Mouse (Mus musculus) small intestine, adult 2 months (tissue): ENCODE data around the gene Hist1h2bk. TPM values are rescaled to one million over a fixed set of nuclear protein-coding genes. Genes with fewer than 3 reads are reported as not detected.
"Not testable (repeated sequence)": the region's sequence is repeated elsewhere in the genome, so short reads cannot be mapped to it uniquely, and the experiment has no call there.

ENCODE experiments used
- H3K27ac ChIP-seq: fragments of 200-500 bp; 2 replicates; pipeline ENCODE4 v1.5.1; 2012; ENCODE audit warnings: low read depth, low read length, control low read depth, inconsistent platforms; ENCODE audit not compliant: insufficient read depth
- H3K27me3 ChIP-seq: fragments of 200-500 bp; 2 replicates; pipeline ENCODE4 v1.6.1; 2012; ENCODE audit warnings: mild to moderate bottlenecking, moderate library complexity, low read length, inconsistent platforms; ENCODE audit not compliant: control insufficient read depth, insufficient read depth
- H3K36me3 ChIP-seq: fragments of 200-500 bp; 2 replicates; pipeline ENCODE4 v1.6.1; 2012; ENCODE audit warnings: mild to moderate bottlenecking, low read length, control low read depth, inconsistent platforms; ENCODE audit not compliant: control insufficient read depth, insufficient read depth
- H3K4me1 ChIP-seq: fragments of 200-500 bp; 2 replicates; pipeline ENCODE4 v1.6.1; 2012; ENCODE audit warnings: low read length, inconsistent platforms, mixed read lengths; ENCODE audit not compliant: control insufficient read depth, insufficient read depth, insufficient read length
- H3K4me3 ChIP-seq: fragments of 200-500 bp; 2 replicates; pipeline ENCODE4 v1.5.1; 2012; ENCODE audit warnings: low read depth, mild to moderate bottlenecking, control low read depth, inconsistent platforms, low read length, moderate library complexity
- CTCF ChIP-seq: fragments of 200-500 bp; IDR thresholded peaks from 2 replicates; pipeline ENCODE4 v1.5.1; 2012; ENCODE audit warnings: low read depth, mild to moderate bottlenecking, control low read depth, inconsistent platforms, low read length, moderate library complexity, mixed read lengths; ENCODE audit not compliant: insufficient replicate concordance, insufficient read length; ENCODE audit errors: extremely low read depth
- POLR2A ChIP-seq: fragments of 200-500 bp; IDR thresholded peaks from 2 replicates; pipeline ENCODE4 v1.6.1; 2012; ENCODE audit warnings: low read depth, mild to moderate bottlenecking, control low read depth, inconsistent platforms, low read length, moderate library complexity
- WGBS: fragments of 180-500 bp; shearing (Covaris S2); methylation state at CpG from one replicate; pipeline ENCODE4 v1.1.7; 2018; 5-methylcytosine and 5-hydroxymethylcytosine counted together
- polyA plus RNA-seq: library from polyadenylated mRNA; depleted of rRNA; stranded (reverse); fragments of >200 nt; gene quantifications from 2 replicates; pipeline ENCODE4 v1.2.3, GENCODE M21; 2012; rRNA removed

Gene Hist1h2bk
- polyA plus RNA-seq, 1 experiment: 41.4 TPM

DNA sequence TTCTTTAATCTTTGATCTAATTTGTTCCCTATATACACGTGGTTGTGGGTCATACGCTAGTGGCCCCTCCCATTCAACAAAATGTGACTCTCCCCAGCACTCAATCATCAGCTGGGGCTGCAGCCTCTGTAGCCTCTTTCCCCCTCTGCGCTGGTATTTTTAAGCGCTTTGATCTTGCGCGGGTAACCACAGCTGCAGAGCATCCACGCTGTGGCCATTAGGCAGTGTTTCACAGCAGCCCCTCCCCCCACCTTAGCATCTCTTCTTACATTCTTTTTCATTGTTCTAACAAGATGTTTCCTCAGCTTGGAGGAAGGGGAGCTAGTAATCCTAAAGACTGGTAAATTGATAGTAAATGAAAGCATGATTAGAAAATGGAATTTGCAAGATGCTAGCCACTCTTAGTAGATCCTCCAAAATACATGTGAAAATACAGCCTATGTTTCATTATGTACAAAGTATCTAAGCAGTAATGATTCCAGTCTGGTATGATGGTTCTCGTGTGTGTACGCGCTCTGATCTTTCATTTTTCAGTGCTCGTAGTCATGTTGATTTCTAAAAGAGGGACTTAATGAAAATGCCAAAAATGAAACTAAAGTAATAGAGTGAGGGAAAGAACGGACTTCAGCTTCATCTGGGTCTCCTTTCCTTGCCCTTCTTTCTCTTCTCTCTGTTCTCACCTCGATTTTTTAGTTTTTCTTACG lies 14.2 kb downstream of the Hist1h2bk start:
- TF ChIP-seq CTCF (no peak), POLR2A (no peak)
- Histone ChIP-seq H3K27me3 (no peaks in the 10 kb centered on the region), H3K4me1 (peaks cover 2% of the 10 kb centered on the region; the same call in 1 of the 2 replicates), H3K4me3 (peak overlapping the region; percentile 53), H3K36me3 (no peaks in the 10 kb centered on the region), H3K27ac (no peak overlapping the region)
- 2% methylated on average over 14 of the region's 14 CpGs for WGBS

DNA sequence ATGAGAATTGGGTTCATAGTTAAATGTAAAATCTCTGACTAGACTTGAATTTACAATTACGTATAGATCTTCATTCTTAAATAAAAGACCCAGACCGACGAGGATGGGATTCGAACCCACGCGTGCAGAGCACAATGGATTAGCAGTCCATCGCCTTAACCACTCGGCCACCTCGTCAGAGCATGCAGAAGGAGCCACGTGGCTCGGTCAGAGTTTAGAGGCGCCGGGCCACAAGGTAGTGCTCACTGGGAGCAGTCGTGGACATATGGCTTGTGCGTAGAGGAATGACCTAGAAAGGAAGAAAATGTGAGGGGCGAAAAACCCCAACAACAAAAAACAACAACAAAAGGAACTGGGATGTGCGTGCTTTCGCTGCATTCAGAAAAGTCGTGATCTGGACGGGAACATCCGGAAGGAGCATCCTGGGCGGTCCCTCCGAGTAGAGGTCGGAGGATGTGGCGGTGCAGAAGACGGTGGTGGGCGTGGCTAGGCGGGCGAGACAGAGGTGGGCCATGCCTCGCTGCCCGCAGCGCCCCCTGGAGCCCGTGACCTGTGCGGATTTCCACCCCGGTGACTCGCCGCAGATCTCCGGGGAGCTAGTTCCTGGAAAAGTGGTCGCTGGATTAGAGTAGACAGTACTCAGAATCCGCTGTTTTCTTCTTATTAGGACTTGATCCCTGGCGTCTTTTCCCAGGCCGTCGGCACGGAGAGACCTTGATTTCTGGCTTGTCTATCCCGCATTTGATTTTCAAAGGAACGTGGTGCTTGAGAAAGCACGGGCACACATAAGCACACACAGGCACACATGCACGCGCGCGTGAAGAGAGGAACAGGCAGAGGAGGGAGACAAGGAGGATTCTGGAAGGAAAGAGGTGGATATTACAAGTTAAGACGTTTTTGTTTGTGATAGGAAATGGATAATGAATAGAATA lies 15.2 kb downstream of the Hist1h2bk start:
- H3K27me3 ChIP-seq: no peaks in the 10 kb centered on the region
- H3K27ac ChIP-seq: peak overlapping the region; percentile 30
- under 1% methylated on average over 52 of the region's 52 CpGs for WGBS
- TF ChIP-seq CTCF (peak; percentile 69), POLR2A (no peak)
- H3K36me3 ChIP-seq: no peaks in the 10 kb centered on the region
- H3K4me3 ChIP-seq: peak overlapping the region; percentile 54
- peaks cover 2% of the 10 kb centered on the region; the same call in 1 of the 2 replicates for H3K4me1 ChIP-seq

DNA sequence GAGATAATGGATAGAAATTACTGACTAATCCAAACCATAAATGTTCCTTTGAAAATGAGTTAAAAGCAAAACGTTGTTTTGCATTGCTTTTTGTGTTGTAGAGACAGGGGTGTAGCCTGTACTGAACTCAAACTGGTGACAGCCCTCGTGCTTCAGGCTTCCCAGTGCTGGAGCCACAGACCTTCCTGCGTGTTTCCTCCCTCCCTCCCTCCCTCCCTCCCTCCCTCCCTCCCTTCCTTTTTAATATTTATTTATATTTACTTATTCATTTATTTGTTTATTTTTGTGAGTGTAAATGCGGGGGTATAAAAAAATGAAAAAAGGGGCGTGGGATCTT lies 15.8 kb downstream of the Hist1h2bk start:
- 11% methylated on average over 5 of the region's 5 CpGs for WGBS
- H3K27ac ChIP-seq: 0 out of 2 replicates have a peak overlapping the region, but pooled peaks have one; percentile 30
- no peaks in the 10 kb centered on the region for H3K27me3 ChIP-seq
- no peaks in the 10 kb centered on the region for H3K36me3 ChIP-seq
- no peak for TF ChIP-seq POLR2A
- TF ChIP-seq CTCF: no peak
- peak overlapping the region; percentile 54; the same call in 1 of the 2 replicates for H3K4me3 ChIP-seq
- H3K4me1 ChIP-seq: peaks cover 2% of the 10 kb centered on the region; the same call in 1 of the 2 replicates

DNA sequence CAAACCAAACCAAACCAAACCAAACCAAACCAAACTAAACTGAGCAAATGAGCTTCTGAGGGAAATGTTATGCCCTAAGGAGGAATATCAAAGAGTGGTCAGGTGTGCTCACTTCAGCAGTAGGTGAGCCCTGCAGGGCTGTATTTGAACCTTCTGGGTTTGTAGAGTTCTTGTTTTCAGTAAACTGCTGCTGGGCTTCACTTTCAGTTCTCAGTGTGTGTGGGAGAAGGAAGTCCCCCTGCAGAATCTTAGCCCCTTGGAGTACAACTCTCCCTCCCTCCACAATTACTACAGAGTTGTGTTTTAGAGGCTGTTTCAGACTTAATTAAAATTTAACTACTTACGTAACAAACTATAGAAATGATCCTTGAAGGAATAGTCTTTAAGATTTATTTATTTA lies 18.1 kb downstream of the Hist1h2bk start:
- Histone ChIP-seq H3K27ac (no peak overlapping the region), H3K4me1 (peaks cover 2% of the 10 kb centered on the region; the same call in 1 of the 2 replicates), H3K27me3 (no peaks in the 10 kb centered on the region), H3K36me3 (no peaks in the 10 kb centered on the region), H3K4me3 (no peak overlapping the region)
- TF ChIP-seq CTCF: no peak
- no peak for TF ChIP-seq POLR2A
- 97% methylated on average over 1 of the region's 1 CpGs for WGBS

- H3K27ac ChIP-seq: no peak overlapping the region
- no peaks in the 10 kb centered on the region for H3K4me1 ChIP-seq
- no peaks in the 10 kb centered on the region for H3K36me3 ChIP-seq
- no peak for TF ChIP-seq CTCF
- TF ChIP-seq POLR2A: no peak
- no peaks in the 10 kb centered on the region for H3K27me3 ChIP-seq
- H3K4me3 ChIP-seq: no peak overlapping the region
- WGBS: 70% methylated on average over 1 of the region's 1 CpGs
Observed at GRCm38 (mm10) chr13:22061422-22061821, 25.8 kb downstream of the Hist1h2bk start.

DNA sequence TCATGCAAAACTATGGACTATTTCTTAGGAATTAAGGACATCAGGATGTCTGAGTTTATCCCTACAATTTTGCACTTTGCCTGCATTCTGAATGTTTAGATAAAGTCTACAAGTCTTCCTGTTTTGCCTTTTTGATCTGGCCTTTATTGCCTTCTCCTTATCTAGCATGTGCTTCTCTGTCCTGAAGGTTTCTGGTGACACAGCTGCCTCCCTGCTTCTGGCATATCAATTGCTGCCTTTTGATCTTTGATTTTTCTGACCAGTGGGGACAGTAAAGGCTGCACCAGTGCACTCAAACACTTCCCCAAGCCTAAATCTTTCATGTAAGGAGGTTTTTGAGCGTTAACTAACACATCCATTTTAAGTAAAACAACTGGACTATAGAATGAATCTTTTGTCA lies 27.8 kb downstream of the Hist1h2bk start:
- no peak overlapping the region for H3K27ac ChIP-seq
- 20% methylated on average over 1 of the region's 1 CpGs for WGBS
- TF ChIP-seq CTCF: no peak
- TF ChIP-seq POLR2A: no peak
- H3K4me3 ChIP-seq: no peak overlapping the region
- H3K27me3 ChIP-seq: no peaks in the 10 kb centered on the region
- no peaks in the 10 kb centered on the region for H3K4me1 ChIP-seq
- no peaks in the 10 kb centered on the region for H3K36me3 ChIP-seq

DNA sequence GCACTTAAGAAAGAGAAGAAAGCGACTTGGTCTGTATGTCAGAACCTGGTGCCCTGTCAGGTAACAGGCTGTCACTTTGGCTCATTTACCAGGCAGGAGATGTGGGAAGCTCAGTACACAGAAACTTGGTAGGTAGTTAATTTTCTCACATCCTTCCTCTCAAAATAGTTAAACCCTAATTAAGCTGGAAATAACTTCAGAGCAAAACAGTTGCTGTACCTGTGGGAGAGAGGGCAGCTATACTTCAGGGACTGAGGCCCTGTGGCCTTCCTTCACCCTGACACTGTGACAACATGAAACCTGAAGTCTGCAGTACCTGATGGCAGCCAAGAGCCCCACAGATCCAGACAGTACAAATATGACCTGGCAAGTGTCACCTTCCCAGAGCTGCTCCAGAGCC lies 48.5 kb downstream of the Hist1h2bk start, which contains the start of gene Vmn1r188:
Gene Vmn1r188, plus strand, starts transcription at position 301 of the 400 bp plus-strand sequence.
- not testable (repeated sequence) for H3K27ac ChIP-seq, H3K4me1 ChIP-seq, H3K27me3 ChIP-seq, H3K4me3 ChIP-seq, H3K36me3 ChIP-seq
- 94% methylated on average over 1 of the region's 1 CpGs for WGBS

Other genes starting within 250 kb of the Hist1h2bk start
- gene Hist1h2an, start 248.7 kb upstream of the Hist1h2bk start, polyA plus RNA-seq: 33.8 and 67.8 TPM in 2 replicates
- gene Hist1h2bp, start 248.4 kb upstream of the Hist1h2bk start, polyA plus RNA-seq: 2.7 and 8.3 TPM in 2 replicates
- gene Hist1h2bq, start 225.7 kb upstream of the Hist1h2bk start, polyA plus RNA-seq: 31.1 and 32.0 TPM in 2 replicates
- gene Hist1h2ao, start 225.4 kb upstream of the Hist1h2bk start, polyA plus RNA-seq: not detected in 2 replicates
- 16.0 TPM in 1 of 2 replicates, not detected in the other for gene Hist1h4m, start 224.1 kb upstream of the Hist1h2bk start, polyA plus RNA-seq
- 30.7 and 41.0 TPM in 2 replicates for gene Hist1h4n, start 203.7 kb upstream of the Hist1h2bk start, polyA plus RNA-seq
- 1,042 and 2,404 TPM in 2 replicates for gene Hist1h2ap, start 202.4 kb upstream of the Hist1h2bk start, polyA plus RNA-seq
- 27.4 and 35.4 TPM in 2 replicates for gene Hist1h2br, start 202.1 kb upstream of the Hist1h2bk start, polyA plus RNA-seq
- gene Zfp184, start 90.8 kb upstream of the Hist1h2bk start, polyA plus RNA-seq: 0.13 and 0.23 TPM in 2 replicates
- gene Pom121l2, start 54.7 kb upstream of the Hist1h2bk start, polyA plus RNA-seq: not detected in 2 replicates
- 1.2 and 2.0 TPM in 2 replicates for gene Prss16, start 26.1 kb upstream of the Hist1h2bk start, polyA plus RNA-seq
- gene Hist1h2ah, start 302 bp upstream of the Hist1h2bk start, polyA plus RNA-seq: 106 and 238 TPM in 2 replicates
- 6.3 and 10.1 TPM in 2 replicates for gene Hist1h4i, start 5.5 kb downstream of the Hist1h2bk start, polyA plus RNA-seq
- gene Hist1h2ag, start 7.1 kb downstream of the Hist1h2bk start, polyA plus RNA-seq: 22.6 and 24.8 TPM in 2 replicates
- gene Hist1h2bj, start 7.3 kb downstream of the Hist1h2bk start, polyA plus RNA-seq: 16.9 and 21.2 TPM in 2 replicates
- not detected in 2 replicates for gene Vmn1r188, start 48.6 kb downstream of the Hist1h2bk start, polyA plus RNA-seq
- gene Vmn1r189, start 70.0 kb downstream of the Hist1h2bk start, polyA plus RNA-seq: not detected in 2 replicates
- not detected in 2 replicates for gene Vmn1r191, start 148.1 kb downstream of the Hist1h2bk start, polyA plus RNA-seq
- gene Vmn1r192, start 155.3 kb downstream of the Hist1h2bk start, polyA plus RNA-seq: not detected in 2 replicates
- gene Vmn1r193, start 187.3 kb downstream of the Hist1h2bk start, polyA plus RNA-seq: not detected in 2 replicates
- gene Vmn1r194, start 208.3 kb downstream of the Hist1h2bk start, polyA plus RNA-seq: not detected in 2 replicates
- not detected in 2 replicates for gene Vmn1r195, start 234.7 kb downstream of the Hist1h2bk start, polyA plus RNA-seq